Mouse (Mus musculus) C2C12 (cell line): ENCODE results near the gene Megf11. TPM values are rescaled to one million over a fixed set of nuclear protein-coding genes. Genes with fewer than 3 reads are reported as not detected.

Source experiments
- H3K27me3 ChIP-seq: one replicate; pipeline ENCODE4 v1.6.1; 2011; ENCODE audit not compliant: control insufficient read depth, insufficient read depth, insufficient read length
- H3K36me3 ChIP-seq: one replicate; pipeline ENCODE4 v1.6.1; 2011; ENCODE audit not compliant: control insufficient read depth, insufficient read depth
- H3K4me3 ChIP-seq: one replicate; pipeline ENCODE4 v1.5.1; 2011; ENCODE audit warnings: mild to moderate bottlenecking, control low read depth; ENCODE audit not compliant: poor library complexity, insufficient read depth, severe bottlenecking
- H3K79me2 ChIP-seq: one replicate; pipeline ENCODE4 v1.6.1; 2011; ENCODE audit not compliant: control insufficient read depth, insufficient read depth
- H3K79me3 ChIP-seq: one replicate; pipeline ENCODE4 v1.6.1; 2011; ENCODE audit warnings: low read depth, control low read depth
- H3ac ChIP-seq: one replicate; pipeline ENCODE3; 2011; ENCODE audit warnings: low read depth; ENCODE audit not compliant: control insufficient read depth, insufficient read length
- CEBPB ChIP-seq: IDR thresholded peaks from one replicate; pipeline ENCODE4 v1.6.1; 2011; ENCODE audit warnings: low read depth, mild to moderate bottlenecking, control low read depth, moderate library complexity
- CTCF ChIP-seq: IDR thresholded peaks from one replicate; pipeline ENCODE4 v1.5.1; 2011; ENCODE audit not compliant: control insufficient read depth, insufficient read depth, insufficient read length
- FOSL1 ChIP-seq: IDR thresholded peaks from one replicate; pipeline ENCODE4 v1.8.0; 2011; ENCODE audit warnings: mild to moderate bottlenecking, low read length; ENCODE audit not compliant: poor library complexity, insufficient read depth, severe bottlenecking
- MAX ChIP-seq: IDR thresholded peaks from one replicate; pipeline ENCODE4 v1.6.1; 2011; ENCODE audit warnings: mild to moderate bottlenecking, control low read depth
- MYOD1 ChIP-seq: IDR thresholded peaks from one replicate; pipeline ENCODE4 v1.6.1; 2011; ENCODE audit warnings: low read depth; ENCODE audit not compliant: control insufficient read depth, insufficient read length
- MYOG ChIP-seq: IDR thresholded peaks from one replicate; pipeline ENCODE4 v1.6.1; 2011; ENCODE audit not compliant: control insufficient read depth, insufficient read length; ENCODE audit errors: extremely low read depth
- USF1 ChIP-seq: IDR thresholded peaks from one replicate; pipeline ENCODE4 v1.6.1; 2011; ENCODE audit warnings: low read depth, mild to moderate bottlenecking, control low read depth, moderate library complexity
- polyA plus RNA-seq: library from polyadenylated mRNA; unstranded; fragments of >200 nt; fragmentation: generic; extraction: Trizol; gene quantifications from one replicate; pipeline ENCODE4 v1.2.1, GENCODE M21; 2012; ENCODE audit warnings: missing spikeins

The Megf11 gene
- polyA plus RNA-seq, 1 experiment = 0.07 TPM

DNA sequence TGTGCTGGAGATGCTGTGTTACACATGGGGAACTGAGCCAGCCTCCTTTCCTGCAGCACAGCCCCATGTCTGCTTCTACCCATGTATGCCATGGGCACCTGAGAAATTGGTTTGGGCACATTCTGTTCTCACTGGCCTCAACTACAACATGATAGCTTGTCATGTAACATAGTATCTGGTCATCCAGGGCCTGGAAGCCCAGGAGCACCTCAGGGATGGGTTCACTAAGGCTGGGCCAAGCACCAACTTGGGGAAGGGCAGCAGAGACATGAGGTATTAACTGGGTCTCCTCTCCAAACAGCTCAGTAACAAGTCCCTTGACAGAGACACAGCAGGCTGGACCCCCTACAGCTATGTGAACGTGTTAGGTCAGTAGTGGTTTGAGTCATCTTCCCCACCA is 311.6 kb downstream of the Megf11 start:
- no peaks in the 10 kb centered on the region for H3K79me2 ChIP-seq
- TF ChIP-seq USF1 = no peak
- no peak for TF ChIP-seq CEBPB
- TF ChIP-seq MAX = no peak
- no peak for TF ChIP-seq MYOG
- no peak for TF ChIP-seq CTCF
- no peak for TF ChIP-seq MYOD1
- TF ChIP-seq FOSL1 = no peak
- H3K79me3 ChIP-seq = no peaks in the 10 kb centered on the region
- H3K27me3 ChIP-seq = no peaks in the 10 kb centered on the region
- H3ac ChIP-seq = no peak overlapping the region
- H3K4me3 ChIP-seq = no peak overlapping the region
- peaks cover 8% of the 10 kb centered on the region for H3K36me3 ChIP-seq

DNA sequence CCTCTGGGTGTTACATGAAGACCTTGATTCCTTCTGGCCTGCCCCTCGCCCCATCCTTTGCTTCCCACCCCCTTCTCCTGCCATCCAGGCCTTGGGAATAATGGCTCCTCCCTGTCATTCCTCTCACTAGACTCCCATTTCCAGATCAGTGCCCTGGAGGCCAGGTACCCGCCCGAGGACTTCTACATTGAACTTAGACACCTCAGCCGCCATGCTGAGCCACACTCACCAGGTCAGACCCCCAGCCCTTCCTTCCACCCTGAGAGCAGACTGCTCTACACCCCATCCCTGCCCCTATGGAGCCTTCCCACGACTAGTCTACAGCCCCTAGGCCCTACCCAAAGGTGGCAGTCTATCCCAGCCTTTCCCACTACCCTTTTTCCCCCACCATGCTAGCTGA is 312.3 kb downstream of the Megf11 start:
- Histone ChIP-seq H3K79me3 (no peaks in the 10 kb centered on the region), H3ac (no peak overlapping the region), H3K4me3 (no peak overlapping the region), H3K36me3 (peaks cover 8% of the 10 kb centered on the region), H3K79me2 (no peaks in the 10 kb centered on the region), H3K27me3 (no peaks in the 10 kb centered on the region)
- TF ChIP-seq MAX = no peak
- no peak for TF ChIP-seq MYOD1
- TF ChIP-seq FOSL1 = no peak
- TF ChIP-seq MYOG = no peak
- TF ChIP-seq USF1 = no peak
- no peak for TF ChIP-seq CEBPB
- no peak for TF ChIP-seq CTCF

DNA sequence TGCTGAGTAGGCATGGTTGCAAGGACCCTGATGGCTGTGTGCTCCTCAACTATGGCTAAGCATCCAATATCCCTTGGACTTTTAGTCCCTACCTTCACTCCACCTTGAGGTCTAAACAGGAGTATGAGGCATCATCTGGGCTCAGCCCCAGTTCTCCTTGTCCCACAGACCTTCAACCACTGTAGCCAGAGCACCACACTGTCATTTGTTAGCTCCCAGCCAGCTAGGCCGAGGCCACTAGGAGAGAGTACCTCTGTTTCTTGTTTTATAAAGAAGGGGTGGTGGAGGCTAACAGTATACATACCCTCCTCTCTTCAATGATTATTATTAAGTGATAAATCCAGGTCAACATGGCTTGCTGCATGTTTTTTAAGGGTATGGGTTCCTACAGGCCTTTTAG is 313.2 kb downstream of the Megf11 start:
- no peaks in the 10 kb centered on the region for H3K79me2 ChIP-seq
- TF ChIP-seq CTCF = no peak
- TF ChIP-seq MYOG = no peak
- TF ChIP-seq USF1 = no peak
- TF ChIP-seq MAX = no peak

DNA sequence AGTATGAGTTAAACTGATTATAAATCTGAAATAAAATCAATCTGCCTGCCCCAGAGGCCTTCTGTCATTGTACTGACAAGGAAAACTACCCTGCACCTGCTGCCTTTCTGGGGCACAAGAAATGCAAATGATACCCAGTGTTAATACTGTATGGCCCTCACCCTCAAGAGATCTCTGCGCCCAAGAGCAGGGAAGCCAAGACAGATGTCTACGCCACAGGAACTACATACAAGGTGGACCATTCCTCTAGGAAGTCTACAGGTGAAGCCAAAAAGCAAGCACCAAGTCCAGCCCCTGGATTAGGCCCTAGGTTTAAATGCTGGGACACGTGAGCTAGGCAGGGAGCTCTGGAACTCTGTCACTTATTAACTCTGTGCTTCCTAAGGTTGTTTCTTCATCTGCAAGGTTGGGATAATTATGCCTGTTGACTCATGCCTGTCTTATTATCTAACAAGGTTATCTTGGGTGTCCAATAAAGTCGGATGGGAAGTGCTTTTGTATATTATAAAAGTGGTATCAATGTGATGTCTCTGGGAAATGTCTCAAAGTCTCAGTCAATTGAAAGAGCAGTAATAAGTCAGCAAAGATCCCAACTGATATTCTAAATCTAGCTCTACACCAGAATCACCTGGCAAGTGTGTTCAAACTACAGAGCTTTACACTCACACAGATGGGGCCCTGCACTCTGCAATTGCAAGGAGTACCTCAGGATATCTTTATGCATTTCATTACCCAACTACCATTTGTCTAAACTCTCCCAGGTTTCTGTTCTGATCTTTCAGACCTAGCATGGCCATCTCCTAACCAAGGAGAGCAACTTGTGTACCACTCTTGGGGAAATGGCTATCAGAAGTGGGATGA is 315.3 kb downstream of the Megf11 start:
- no peak overlapping the region for H3ac ChIP-seq
- no peaks in the 10 kb centered on the region for H3K36me3 ChIP-seq
- no peaks in the 10 kb centered on the region for H3K79me3 ChIP-seq
- no peak overlapping the region for H3K4me3 ChIP-seq
- TF ChIP-seq FOSL1 (no peak), USF1 (no peak), CEBPB (no peak), MYOD1 (no peak)
- H3K79me2 ChIP-seq = no peaks in the 10 kb centered on the region
- H3K27me3 ChIP-seq = no peaks in the 10 kb centered on the region

More for the DNA sequence above, 313.2 kb downstream of the Megf11 start:
- Histone ChIP-seq H3K27me3 (no peaks in the 10 kb centered on the region), H3K79me3 (no peaks in the 10 kb centered on the region), H3K36me3 (peaks cover 8% of the 10 kb centered on the region), H3ac (no peak overlapping the region), H3K4me3 (no peak overlapping the region)

DNA sequence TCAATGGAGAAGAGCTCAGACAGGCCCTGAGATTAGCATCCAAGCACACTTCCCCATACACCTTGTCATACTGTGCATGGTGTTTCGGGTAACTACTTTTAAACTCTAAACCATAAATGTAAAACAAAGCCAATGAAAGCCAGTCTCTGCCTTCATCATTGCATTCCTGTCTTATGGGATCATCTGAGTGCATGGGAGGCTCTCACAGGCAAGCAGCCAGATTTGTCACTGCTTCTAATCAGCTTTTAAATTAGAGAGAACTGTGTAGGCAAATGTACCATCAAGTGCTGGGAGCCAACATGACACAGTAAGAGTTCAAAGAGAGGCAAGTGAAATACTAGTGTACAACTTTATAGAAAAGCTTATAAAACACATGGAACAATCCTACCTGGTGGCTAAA is 316.2 kb downstream of the Megf11 start:
- Histone ChIP-seq H3K79me3 (no peaks in the 10 kb centered on the region), H3K36me3 (no peaks in the 10 kb centered on the region), H3ac (no peak overlapping the region), H3K27me3 (no peaks in the 10 kb centered on the region), H3K79me2 (no peaks in the 10 kb centered on the region), H3K4me3 (no peak overlapping the region)
- no peak for TF ChIP-seq MAX
- TF ChIP-seq CEBPB = no peak
- no peak for TF ChIP-seq FOSL1

GRCm38 (mm10) chr9:64702391-64702790 is 317.0 kb downstream of the Megf11 start:
- H3K79me3 ChIP-seq = no peaks in the 10 kb centered on the region
- no peak overlapping the region for H3ac ChIP-seq
- H3K4me3 ChIP-seq = no peak overlapping the region
- H3K27me3 ChIP-seq = no peaks in the 10 kb centered on the region
- H3K79me2 ChIP-seq = no peaks in the 10 kb centered on the region
- H3K36me3 ChIP-seq = no peaks in the 10 kb centered on the region
- TF ChIP-seq MYOG = no peak
- no peak for TF ChIP-seq MAX
- TF ChIP-seq FOSL1 = no peak
- no peak for TF ChIP-seq USF1
